Mouse (Mus musculus): Measurements from ENCODE around the gene Spg20.

DNA sequence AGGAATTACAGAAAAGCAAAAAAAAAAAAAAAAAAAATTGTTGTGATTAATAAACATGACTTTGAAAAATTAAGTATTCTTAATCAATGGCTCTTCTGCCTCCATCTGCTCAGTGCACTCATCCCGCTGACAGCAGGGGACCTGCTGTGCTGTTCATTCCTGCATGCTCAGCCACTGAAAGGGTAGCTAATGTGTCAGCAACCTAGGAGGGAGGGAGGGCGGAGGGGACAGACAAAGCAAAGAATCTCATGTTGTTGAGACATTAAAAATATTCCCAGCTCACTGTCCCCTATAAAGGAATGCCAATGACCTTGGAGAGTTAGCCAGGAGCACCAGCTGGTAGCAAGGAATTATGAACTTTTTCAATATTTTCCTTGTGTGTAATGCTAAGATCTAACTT lies 13.9 kb upstream of the Spg20 start:
- TF ChIP-seq EP300 (IDR thresholded peaks at IDR 0.05) (no peak), CTCF (IDR thresholded peaks at IDR 0.05) (no peak)
